Mouse (Mus musculus) G1E (cell line): ENCODE measurements around the gene Fbll1.
"Not testable (repeated sequence)": the region's sequence is repeated elsewhere in the genome, so short reads cannot be mapped to it uniquely, and the experiment has no call there.

Experiments used
- CTCF ChIP-seq: IDR thresholded peaks from 2 replicates; pipeline ENCODE4 v1.5.1; 2012; ENCODE audit warnings: low read depth, low read length, inconsistent platforms, mixed read lengths
- GATA1 ChIP-seq: IDR thresholded peaks from 2 replicates; pipeline ENCODE4 v1.6.1; 2012; ENCODE audit warnings: borderline replicate concordance, low read length, inconsistent platforms, mixed read lengths
- GATA2 ChIP-seq: IDR thresholded peaks from 2 replicates; pipeline ENCODE4 v1.6.1; 2012; ENCODE audit warnings: low read depth, low read length, inconsistent platforms, borderline replicate concordance

DNA sequence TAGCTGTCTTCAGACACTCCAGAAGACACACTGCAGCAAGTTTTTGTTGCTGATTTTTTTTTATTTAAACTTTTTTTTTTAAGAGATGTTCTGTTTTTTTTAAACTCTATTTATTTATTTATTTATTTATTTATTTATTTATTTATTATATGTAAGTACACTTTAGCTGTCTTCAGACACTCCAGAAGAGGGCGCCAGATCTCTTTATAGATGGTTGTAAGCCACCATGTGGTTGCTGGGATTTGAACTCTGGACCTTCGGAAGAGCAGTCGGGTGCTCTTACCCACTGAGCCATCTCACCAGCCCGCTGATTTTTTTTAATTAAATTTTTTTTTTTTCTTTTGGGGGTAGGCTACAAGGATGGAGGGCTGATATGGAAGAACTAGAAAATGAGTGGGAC lies 43.9 kb upstream of the Fbll1 start:
- TF ChIP-seq GATA2, CTCF, GATA1: not testable (repeated sequence)
